Mouse (Mus musculus) kidney, adult 2 months (tissue): ENCODE measurements at regions not wholly inside any gene's neighbourhood (a gene's known extent, or its start where the extent isn't known, plus 50 kb on each side); places are given as distances from the start of the nearest gene placed in this dataset.

Experiments
- CTCF ChIP-seq: fragments of 200-500 bp; conservative IDR thresholded peaks from 2 replicates; pipeline ENCODE4 v1.5.1; 2011; ENCODE audit warnings: low read depth, mild to moderate bottlenecking, control low read depth, low read length, moderate library complexity, mixed read lengths; ENCODE audit not compliant: insufficient read depth, insufficient read length
- POLR2A ChIP-seq: fragments of 200-500 bp; IDR thresholded peaks from one replicate; pipeline ENCODE4 v1.6.1; 2011; ENCODE audit warnings: low read depth, low read length, control low read depth

- TF ChIP-seq POLR2A (no peak), CTCF (no peak)
Observed at GRCm38 (mm10) chr13:75501530-75501929, 205.0 kb upstream of the Ell2 start.
